Mouse (Mus musculus) lung, embryonic 16.5 days (tissue): ENCODE results near the gene Fgfr2. TPM values are rescaled to one million over a fixed set of nuclear protein-coding genes. Genes with fewer than 3 reads are reported as not detected.
A peak's percentile ranks its signal among the peaks of the same experiment; 100 is the strongest.

Source experiments
- ATAC-seq: fragments of 200-750 bp; cut with Nextera tagmentation; 2 replicates; pipeline ENCODE4 v1.8.0; 2017; ENCODE audit warnings: low read depth, mild to moderate bottlenecking, moderate library complexity
- H3K27ac ChIP-seq: fragments of 300-500 bp; sonication (generic); 2 replicates; pipeline ENCODE4 v1.5.1; 2014; ENCODE audit warnings: mild to moderate bottlenecking, control low read depth, low read length
- H3K27me3 ChIP-seq: fragments of 300-500 bp; sonication (generic); 2 replicates; pipeline ENCODE4 v1.6.1; 2014; ENCODE audit warnings: low read depth, low read length, mixed read lengths; ENCODE audit not compliant: control insufficient read depth, insufficient read depth
- H3K36me3 ChIP-seq: fragments of 300-500 bp; sonication (generic); 2 replicates; pipeline ENCODE4 v1.6.1; 2014; ENCODE audit warnings: low read length; ENCODE audit not compliant: control insufficient read depth, insufficient read depth
- H3K4me1 ChIP-seq: fragments of 300-500 bp; sonication (generic); replicated peaks from 2 replicates; pipeline ENCODE4 v1.6.1; 2014; ENCODE audit warnings: low read length, mixed read lengths; ENCODE audit not compliant: control insufficient read depth, insufficient read depth
- H3K4me2 ChIP-seq: fragments of 300-500 bp; sonication (generic); 2 replicates; pipeline ENCODE4 v1.6.1; 2014; ENCODE audit warnings: low read depth, low read length, control low read depth
- H3K4me3 ChIP-seq: fragments of 300-500 bp; sonication (generic); 2 replicates; pipeline ENCODE4 v1.5.1; 2014; ENCODE audit warnings: mild to moderate bottlenecking, low read length, control low read depth
- H3K9ac ChIP-seq: fragments of 300-500 bp; sonication (generic); 2 replicates; pipeline ENCODE4 v1.6.1; 2014; ENCODE audit warnings: low read length, control low read depth
- H3K9me3 ChIP-seq: fragments of 300-500 bp; sonication (generic); 2 replicates; pipeline ENCODE4 v1.6.1; 2016; ENCODE audit warnings: low read length; ENCODE audit not compliant: control insufficient read depth
- WGBS: fragments of 180-500 bp; shearing (Covaris S2); extraction: QIAGEN DNeasy Blood & Tissue Kit; methylation state at CpG from one replicate; pipeline ENCODE4 v1.1.7; 2014; 5-methylcytosine and 5-hydroxymethylcytosine counted together
- polyA plus RNA-seq: library from polyadenylated mRNA; unstranded; fragments of >200 nt; fragmentation: Nextera tagmentation; extraction: Ambion mirVana; gene quantifications from 2 replicates; pipeline ENCODE4 v1.2.1, GENCODE M21; 2015

The Fgfr2 gene
- polyA plus RNA-seq, 1 experiment from 2014 or later: 175 TPM

DNA sequence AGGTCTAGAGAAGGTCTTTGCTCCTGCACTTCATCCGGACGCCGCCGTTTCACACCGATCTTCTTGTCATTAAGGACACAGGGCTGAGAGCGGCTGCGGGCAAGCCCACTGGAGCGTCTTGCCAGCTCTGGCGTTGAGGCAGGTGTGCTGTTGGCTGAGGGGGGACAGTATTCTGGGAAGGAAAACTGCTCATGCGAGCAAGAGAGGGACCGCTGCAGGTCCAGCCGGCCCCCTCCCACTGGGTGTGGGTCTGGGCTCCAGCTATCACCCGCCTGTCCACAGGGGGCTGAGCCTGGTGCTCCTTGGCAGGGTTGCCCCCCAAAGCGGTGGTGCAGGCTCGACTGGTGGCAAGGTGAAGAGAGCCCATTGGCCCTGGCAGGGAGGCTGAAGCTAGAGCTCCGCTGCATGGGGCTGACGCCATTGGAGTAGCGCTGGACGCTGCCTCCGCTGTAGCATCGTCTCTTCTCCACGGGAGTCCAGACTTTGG is 363.7 kb downstream of the Fgfr2 start:
- Histone ChIP-seq H3K4me3 (no peak overlapping the region), H3K36me3 (peaks cover 3% of the 10 kb centered on the region), H3K9me3 (no peaks in the 10 kb centered on the region), H3K27me3 (no peaks in the 10 kb centered on the region), H3K27ac (no peak overlapping the region), H3K4me2 (no peak overlapping the region), H3K4me1 (peaks cover 3% of the 10 kb centered on the region), H3K9ac (no peak overlapping the region)
- WGBS: 93% methylated on average over 22 of the region's 22 CpGs
- no peak for ATAC-seq

DNA sequence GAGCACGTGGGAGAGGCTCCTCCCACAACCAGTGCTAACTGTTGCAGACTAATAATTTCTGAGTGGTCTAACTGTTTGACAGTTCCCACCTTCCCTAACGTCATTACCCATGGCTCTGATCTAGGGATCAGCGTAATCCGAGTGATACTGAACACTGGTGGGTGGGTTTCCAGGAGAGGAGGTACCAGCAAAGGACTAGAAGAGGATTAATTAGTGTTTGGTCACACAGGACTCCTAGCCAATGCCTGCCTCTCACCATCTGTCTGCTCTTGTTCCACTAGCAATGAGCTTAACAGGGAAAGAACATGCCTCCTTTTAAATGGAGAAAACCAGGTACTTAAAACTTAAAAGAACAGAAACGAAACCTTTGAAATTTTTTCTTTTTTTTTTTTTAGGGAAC is 364.3 kb downstream of the Fgfr2 start:
- Histone ChIP-seq H3K4me1 (peaks cover 6% of the 10 kb centered on the region), H3K27ac (no peak overlapping the region), H3K36me3 (peaks cover 3% of the 10 kb centered on the region), H3K9me3 (no peaks in the 10 kb centered on the region), H3K27me3 (no peaks in the 10 kb centered on the region), H3K4me3 (no peak overlapping the region), H3K4me2 (no peak overlapping the region), H3K9ac (no peak overlapping the region)
- ATAC-seq: no peak
- 69% methylated on average over 5 of the region's 5 CpGs for WGBS

DNA sequence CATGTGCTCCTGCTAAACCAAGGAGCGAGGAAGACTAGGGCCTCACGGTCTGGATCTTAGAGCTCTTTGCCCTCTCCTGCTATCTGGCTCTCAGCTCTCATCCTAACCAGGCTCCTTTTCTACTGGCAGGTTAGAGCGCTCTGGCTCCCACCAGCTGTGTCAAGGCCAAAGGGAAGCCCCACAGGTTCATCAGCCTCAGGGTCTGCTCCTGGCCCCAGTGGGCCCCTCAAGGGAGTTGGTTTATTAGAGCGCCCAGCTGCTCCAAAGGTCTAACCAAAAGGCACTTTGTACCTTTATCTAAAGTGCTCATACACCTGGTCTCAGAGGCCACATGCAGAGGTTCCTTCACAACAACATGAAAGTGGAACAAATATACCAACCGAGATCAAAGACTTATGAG is 366.8 kb downstream of the Fgfr2 start:
- peaks cover 10% of the 10 kb centered on the region for H3K4me1 ChIP-seq
- H3K36me3 ChIP-seq: peaks cover 3% of the 10 kb centered on the region
- H3K4me2 ChIP-seq: no peak overlapping the region
- H3K27me3 ChIP-seq: no peaks in the 10 kb centered on the region
- 77% methylated on average over 5 of the region's 5 CpGs for WGBS
- ATAC-seq: no peak
- no peak overlapping the region for H3K4me3 ChIP-seq
- no peak overlapping the region for H3K9ac ChIP-seq
- no peaks in the 10 kb centered on the region for H3K9me3 ChIP-seq
- no peak overlapping the region for H3K27ac ChIP-seq

DNA sequence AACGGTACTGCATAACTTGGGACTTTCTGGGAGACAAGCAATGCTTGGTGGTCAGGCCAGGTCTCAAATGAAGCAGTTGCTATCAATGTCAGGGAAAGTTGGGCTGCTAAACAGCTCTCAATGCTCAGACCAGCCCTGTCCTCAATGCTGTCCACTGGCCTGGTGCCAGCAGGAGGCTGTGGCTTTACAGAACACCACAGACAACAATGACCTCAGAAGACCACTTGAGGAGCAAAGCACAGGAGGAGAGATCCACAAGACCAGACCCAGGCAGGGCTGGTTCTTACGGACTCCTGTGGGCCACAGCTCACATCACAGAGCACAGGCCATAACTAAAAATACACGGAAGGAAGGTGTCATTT is 368.8 kb downstream of the Fgfr2 start:
- Histone ChIP-seq H3K4me1 (peaks cover 10% of the 10 kb centered on the region), H3K9me3 (no peaks in the 10 kb centered on the region), H3K27ac (no peak overlapping the region), H3K4me3 (no peak overlapping the region), H3K4me2 (no peak overlapping the region), H3K36me3 (no peaks in the 10 kb centered on the region; the same call in none of the 2 replicates), H3K9ac (no peak overlapping the region), H3K27me3 (no peaks in the 10 kb centered on the region)
- WGBS: 45% methylated on average over 3 of the region's 3 CpGs
- no peak for ATAC-seq

DNA sequence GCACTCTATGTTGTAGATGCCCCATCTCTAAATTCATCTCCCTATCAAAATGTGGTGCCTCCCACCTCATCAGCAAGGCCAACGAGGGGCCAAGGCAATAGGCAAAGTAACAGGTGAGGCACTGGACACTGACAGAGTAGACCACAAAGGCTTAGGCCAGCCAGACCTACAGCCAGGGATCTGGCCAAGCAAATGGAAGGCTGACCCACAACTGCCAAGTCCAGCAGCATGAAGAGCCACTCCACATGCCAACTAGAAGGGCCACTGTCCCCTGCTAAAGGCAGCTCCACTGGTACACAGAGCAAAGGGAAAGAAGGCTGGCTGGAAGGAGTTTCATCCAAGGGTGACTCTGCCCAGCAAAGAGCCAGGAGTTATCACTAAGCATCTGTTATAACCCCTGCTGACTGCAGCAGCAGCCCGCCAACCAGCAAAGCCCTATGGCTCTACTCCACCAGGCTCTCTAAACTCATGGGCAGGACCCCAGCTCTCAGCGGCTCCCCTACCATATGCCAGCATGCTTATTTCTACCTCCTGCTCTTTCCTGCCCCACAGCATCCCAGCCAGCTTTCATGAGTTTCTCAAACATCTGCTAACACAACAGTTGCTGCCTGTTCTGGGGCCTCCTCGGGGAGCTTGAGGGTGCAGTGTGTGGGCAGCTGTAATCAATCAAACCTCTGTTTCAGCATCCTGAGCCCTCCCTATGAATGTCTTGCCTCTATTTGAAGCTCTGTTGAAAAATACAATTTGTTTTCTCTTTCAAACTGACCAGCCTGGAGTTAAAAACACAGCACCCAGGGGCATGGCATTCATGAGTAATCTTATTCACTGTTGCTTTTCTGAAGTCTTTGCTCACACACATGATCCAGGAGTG is 369.4 kb downstream of the Fgfr2 start:
- Histone ChIP-seq H3K27ac (no peak overlapping the region), H3K4me3 (no peak overlapping the region), H3K9me3 (no peaks in the 10 kb centered on the region), H3K4me1 (peaks cover 10% of the 10 kb centered on the region), H3K27me3 (no peaks in the 10 kb centered on the region), H3K36me3 (no peaks in the 10 kb centered on the region; the same call in 1 of the 2 replicates), H3K4me2 (no peak overlapping the region), H3K9ac (no peak overlapping the region)
- no peak for ATAC-seq
- 59% methylated on average over 4 of the region's 4 CpGs for WGBS

DNA sequence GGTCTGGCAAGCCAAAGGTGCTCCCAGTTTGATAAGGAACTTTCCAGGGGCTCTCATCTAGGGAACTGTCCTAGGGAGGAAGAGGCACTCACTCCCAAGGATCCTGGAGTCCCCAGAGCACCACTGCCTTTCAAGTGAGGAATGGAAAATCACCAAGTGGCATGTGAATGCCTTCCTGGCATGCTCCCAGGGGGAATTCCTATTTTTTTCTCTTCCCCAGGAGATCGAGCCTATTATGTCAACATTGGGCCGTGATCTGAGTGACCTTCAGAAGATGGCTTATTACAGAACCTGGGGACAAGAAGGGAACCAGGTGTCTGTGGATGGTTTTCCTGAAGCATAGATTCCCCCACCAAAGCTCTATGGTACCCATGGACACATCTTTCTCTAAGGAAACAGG is 371.4 kb downstream of the Fgfr2 start:
- peak; percentile 44; the same call in 1 of the 2 replicates for ATAC-seq
- H3K4me2 ChIP-seq: no peak overlapping the region
- H3K9me3 ChIP-seq: no peaks in the 10 kb centered on the region
- no peaks in the 10 kb centered on the region for H3K27me3 ChIP-seq
- H3K9ac ChIP-seq: no peak overlapping the region
- H3K27ac ChIP-seq: peak overlapping the region; percentile 12; the same call in 1 of the 2 replicates
- H3K36me3 ChIP-seq: no peaks in the 10 kb centered on the region; the same call in 1 of the 2 replicates
- WGBS: 31% methylated on average over 2 of the region's 2 CpGs
- peaks cover 10% of the 10 kb centered on the region for H3K4me1 ChIP-seq
- no peak overlapping the region for H3K4me3 ChIP-seq

DNA sequence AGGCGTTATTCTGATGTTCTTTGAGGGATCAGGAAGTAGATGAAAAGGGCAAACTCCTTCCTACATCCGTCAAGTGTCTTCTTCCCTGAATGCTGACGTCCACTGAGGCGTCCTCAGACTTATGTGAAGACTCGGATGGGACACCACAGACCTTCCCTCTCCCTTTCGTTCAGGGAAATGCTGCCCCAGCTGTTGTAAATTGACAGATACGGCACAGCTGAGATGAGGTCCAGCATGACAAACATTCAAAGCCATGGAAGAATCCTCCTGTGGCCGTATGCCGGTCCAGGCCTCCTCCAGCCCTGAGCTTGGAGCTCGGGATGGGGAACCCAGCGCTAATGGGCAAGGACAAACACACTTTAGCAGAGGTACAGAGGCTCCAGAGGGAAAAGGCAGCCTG is 373.6 kb downstream of the Fgfr2 start:
- no peak for ATAC-seq
- Histone ChIP-seq H3K36me3 (no peaks in the 10 kb centered on the region), H3K27me3 (no peaks in the 10 kb centered on the region), H3K4me2 (no peak overlapping the region), H3K4me1 (peaks cover 7% of the 10 kb centered on the region), H3K9me3 (no peaks in the 10 kb centered on the region), H3K9ac (no peak overlapping the region), H3K27ac (no peak overlapping the region), H3K4me3 (no peak overlapping the region)
- 84% methylated on average over 11 of the region's 11 CpGs for WGBS

DNA sequence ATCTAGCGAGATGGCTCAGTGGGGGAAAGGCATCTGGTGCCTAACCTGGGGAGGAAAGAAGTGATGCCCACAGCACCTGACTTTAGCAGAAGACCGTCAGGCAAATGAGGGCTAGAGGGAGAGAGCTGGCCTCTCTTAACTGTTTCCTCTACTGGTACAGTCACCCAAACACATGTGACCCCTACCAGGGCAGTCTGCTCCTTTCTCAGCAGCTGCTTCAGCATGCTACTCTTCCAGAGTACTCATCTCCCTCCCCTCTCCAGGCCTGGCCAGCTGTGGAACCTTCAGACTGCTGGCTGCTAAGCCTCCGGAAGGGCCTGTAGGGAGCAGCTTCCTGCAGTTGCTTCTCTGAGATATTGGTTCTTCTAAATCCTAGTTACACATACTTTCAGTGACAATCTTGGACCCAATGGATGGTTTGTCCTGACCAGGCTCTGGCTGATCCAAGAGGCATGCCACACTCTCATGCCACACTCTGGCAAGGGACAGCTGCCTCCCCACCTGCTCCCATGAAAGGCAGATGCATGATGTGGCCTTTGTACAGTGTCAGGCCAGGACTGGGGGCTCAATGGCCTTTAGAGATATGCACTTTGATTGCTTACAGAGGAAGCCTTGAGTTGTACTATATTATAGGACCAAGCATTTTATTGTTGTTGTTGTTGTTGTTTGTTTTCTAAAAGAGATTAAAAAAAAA is 374.9 kb downstream of the Fgfr2 start:
- no peaks in the 10 kb centered on the region for H3K9me3 ChIP-seq
- ATAC-seq: no peak
- 79% methylated on average over 3 of the region's 3 CpGs for WGBS

DNA sequence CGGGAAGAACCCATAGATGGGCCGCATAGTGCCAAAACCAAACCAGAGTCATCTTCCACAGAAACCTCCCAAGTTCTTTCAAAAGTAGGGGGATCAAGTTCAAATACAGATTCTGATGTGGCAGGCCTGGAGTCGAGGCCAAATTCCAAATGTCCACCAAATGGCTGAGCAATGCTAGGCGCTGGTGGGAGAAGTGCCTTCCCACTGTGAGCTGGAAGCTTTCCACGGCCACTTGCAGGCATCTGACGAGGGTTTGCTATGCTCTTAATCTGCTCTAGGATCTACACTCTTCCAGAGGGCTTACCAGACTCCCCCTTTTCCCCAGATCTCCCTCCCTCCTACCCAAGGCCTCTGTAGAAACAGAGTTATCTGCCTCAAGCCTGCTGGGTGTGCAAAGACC is 376.1 kb downstream of the Fgfr2 start:
- H3K27me3 ChIP-seq: no peaks in the 10 kb centered on the region
- H3K9ac ChIP-seq: no peak overlapping the region
- 61% methylated on average over 6 of the region's 6 CpGs for WGBS
- peaks cover 4% of the 10 kb centered on the region; the same call in 1 of the 2 replicates for H3K4me1 ChIP-seq
- no peaks in the 10 kb centered on the region for H3K9me3 ChIP-seq
- no peak overlapping the region for H3K4me3 ChIP-seq
- no peaks in the 10 kb centered on the region for H3K36me3 ChIP-seq
- ATAC-seq: no peak
- no peak overlapping the region for H3K4me2 ChIP-seq
- H3K27ac ChIP-seq: no peak overlapping the region

More for the DNA sequence above, 374.9 kb downstream of the Fgfr2 start:
- H3K9ac ChIP-seq: no peak overlapping the region
- H3K4me1 ChIP-seq: peaks cover 4% of the 10 kb centered on the region; the same call in 1 of the 2 replicates
- H3K4me3 ChIP-seq: no peak overlapping the region
- no peak overlapping the region for H3K27ac ChIP-seq
- no peaks in the 10 kb centered on the region for H3K27me3 ChIP-seq
- H3K36me3 ChIP-seq: no peaks in the 10 kb centered on the region
- no peak overlapping the region for H3K4me2 ChIP-seq
